Mouse (Mus musculus) embryonic facial prominence, embryonic 12.5 days (tissue): Measurements from ENCODE around the gene Pias3. TPM values are rescaled to one million over a fixed set of nuclear protein-coding genes. Genes with fewer than 3 reads are reported as not detected.

ENCODE experiments used
- ATAC-seq: fragments of 200-750 bp; cut with Nextera tagmentation; 2 replicates; pipeline ENCODE4 v1.8.0; 2017; ENCODE audit not compliant: insufficient number of reproducible peaks, insufficient read depth, low FRiP score, low TSS enrichment
- H3K27ac ChIP-seq: fragments of 300-500 bp; sonication (generic); 2 replicates; pipeline ENCODE4 v1.5.1; 2016; ENCODE audit warnings: mild to moderate bottlenecking
- H3K27me3 ChIP-seq: fragments of 300-500 bp; sonication (generic); 2 replicates; pipeline ENCODE4 v1.6.1; 2016; ENCODE audit warnings: mild to moderate bottlenecking, moderate library complexity
- H3K36me3 ChIP-seq: fragments of 300-500 bp; sonication (generic); 2 replicates; pipeline ENCODE4 v1.6.1; 2016; ENCODE audit warnings: mild to moderate bottlenecking
- H3K4me1 ChIP-seq: fragments of 300-500 bp; sonication (generic); 2 replicates; pipeline ENCODE4 v1.6.1; 2016
- H3K4me2 ChIP-seq: fragments of 300-500 bp; sonication (generic); replicated peaks from 2 replicates; pipeline ENCODE4 v1.6.1; 2016; ENCODE audit warnings: mild to moderate bottlenecking, moderate library complexity
- H3K4me3 ChIP-seq: fragments of 300-500 bp; sonication (generic); 2 replicates; pipeline ENCODE4 v1.5.1; 2016; ENCODE audit warnings: mild to moderate bottlenecking
- H3K9ac ChIP-seq: fragments of 300-500 bp; sonication (generic); 2 replicates; pipeline ENCODE4 v1.6.1; 2016; ENCODE audit warnings: mild to moderate bottlenecking, moderate library complexity
- H3K9me3 ChIP-seq: fragments of 300-500 bp; sonication (generic); 2 replicates; pipeline ENCODE4 v1.6.1; 2016; ENCODE audit warnings: mild to moderate bottlenecking, moderate library complexity
- WGBS: fragments of 180-500 bp; shearing (Covaris S2); methylation state at CpG from one replicate; pipeline ENCODE4 v1.1.7; 2016; 5-methylcytosine and 5-hydroxymethylcytosine counted together
- polyA plus RNA-seq: library from polyadenylated mRNA; unstranded; fragments of >200 nt; fragmentation: Nextera tagmentation; extraction: Ambion mirVana; gene quantifications from 2 replicates; pipeline ENCODE4 v1.2.1, GENCODE M21; 2016

The Pias3 gene
- polyA plus RNA-seq, 1 experiment from 2014 or later: 77.5 TPM

DNA sequence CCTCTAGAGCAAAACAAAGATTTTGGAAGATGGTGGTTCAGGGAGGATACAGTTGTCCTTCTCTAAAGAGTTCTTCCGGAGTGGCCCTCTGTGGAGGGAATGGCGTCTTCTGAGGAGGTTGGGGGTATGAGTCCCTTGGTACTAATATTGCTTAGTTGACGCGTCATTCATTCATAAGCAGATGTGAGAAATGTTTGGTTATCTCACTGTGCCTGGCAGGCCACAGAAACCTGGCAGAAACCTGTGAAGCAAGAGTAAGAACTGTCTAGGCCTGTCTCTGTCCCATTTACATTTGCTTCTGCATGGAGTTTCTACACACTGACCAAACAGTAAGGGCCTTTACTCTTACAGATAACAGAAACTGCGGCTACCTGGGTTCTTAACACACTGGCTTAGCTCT lies 24.7 kb upstream of the Pias3 start:
- H3K9me3 ChIP-seq: no peaks in the 10 kb centered on the region
- H3K9ac ChIP-seq: no peak overlapping the region
- H3K4me3 ChIP-seq: no peak overlapping the region
- no peak for ATAC-seq
- H3K27ac ChIP-seq: no peak overlapping the region
- H3K4me2 ChIP-seq: no peak overlapping the region
- 92% methylated on average over 5 of the region's 5 CpGs for WGBS
- 0 out of 2 replicates have a peak, but pooled peaks cover 3% of the 10 kb centered on the region for H3K27me3 ChIP-seq
- H3K4me1 ChIP-seq: peaks cover 5% of the 10 kb centered on the region
- no peaks in the 10 kb centered on the region for H3K36me3 ChIP-seq

DNA sequence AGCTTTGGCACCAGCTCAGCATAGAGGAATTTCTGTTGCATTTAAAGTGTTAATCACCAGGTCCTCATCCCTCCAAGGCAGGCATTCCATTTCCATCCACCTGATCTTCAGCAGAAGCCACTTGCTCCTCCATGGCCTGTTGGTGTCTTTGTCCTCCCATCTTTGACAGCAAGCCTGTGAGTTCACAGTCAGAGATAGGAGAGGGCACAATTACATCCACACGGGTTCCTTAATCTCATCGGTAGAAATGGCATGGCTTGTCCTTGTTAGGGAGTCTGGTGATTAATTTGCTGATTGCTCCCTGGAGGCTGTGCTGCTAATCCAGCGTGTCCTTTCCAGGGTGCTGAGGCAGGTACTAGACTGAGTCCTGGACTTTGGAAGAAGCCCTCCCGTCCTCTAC lies 22.7 kb upstream of the Pias3 start:
- Histone ChIP-seq H3K4me2 (no peak overlapping the region), H3K36me3 (no peaks in the 10 kb centered on the region), H3K4me1 (peaks cover 5% of the 10 kb centered on the region), H3K4me3 (no peak overlapping the region), H3K27ac (no peak overlapping the region), H3K27me3 (0 out of 2 replicates have a peak, but pooled peaks cover 3% of the 10 kb centered on the region), H3K9ac (no peak overlapping the region), H3K9me3 (no peaks in the 10 kb centered on the region)
- ATAC-seq: no peak
- 62% methylated on average over 4 of the region's 4 CpGs for WGBS

DNA sequence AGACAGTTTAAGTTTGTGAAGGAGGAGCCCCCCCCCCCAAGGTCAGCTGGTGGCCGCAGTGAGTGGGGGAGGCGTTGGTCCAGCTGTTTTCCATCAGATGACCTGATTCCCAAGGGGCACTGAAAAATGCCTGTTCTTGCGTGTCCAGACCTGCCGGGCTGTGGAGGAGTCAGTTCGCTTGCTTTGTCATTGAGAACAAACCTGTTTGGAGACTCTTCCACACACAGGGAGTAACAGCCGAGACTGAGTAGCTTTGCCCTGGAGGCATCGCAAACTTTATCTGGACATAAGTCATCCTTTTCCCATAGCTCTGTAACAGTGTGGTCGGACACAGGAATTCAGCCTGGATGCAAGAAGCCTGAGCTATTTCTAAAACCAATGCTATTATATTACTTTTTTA lies 21.7 kb upstream of the Pias3 start:
- 0 out of 2 replicates have a peak overlapping the region, but pooled peaks have one; percentile 20 for H3K4me2 ChIP-seq
- no peak overlapping the region for H3K4me3 ChIP-seq
- H3K36me3 ChIP-seq: no peaks in the 10 kb centered on the region
- 15% methylated on average over 8 of the region's 8 CpGs for WGBS
- peak overlapping the region; percentile 63 for H3K27ac ChIP-seq
- peaks cover 5% of the 10 kb centered on the region for H3K4me1 ChIP-seq
- H3K9me3 ChIP-seq: no peaks in the 10 kb centered on the region
- ATAC-seq: no peak
- peaks cover 8% of the 10 kb centered on the region; the same call in 1 of the 2 replicates for H3K27me3 ChIP-seq
- no peak overlapping the region for H3K9ac ChIP-seq

DNA sequence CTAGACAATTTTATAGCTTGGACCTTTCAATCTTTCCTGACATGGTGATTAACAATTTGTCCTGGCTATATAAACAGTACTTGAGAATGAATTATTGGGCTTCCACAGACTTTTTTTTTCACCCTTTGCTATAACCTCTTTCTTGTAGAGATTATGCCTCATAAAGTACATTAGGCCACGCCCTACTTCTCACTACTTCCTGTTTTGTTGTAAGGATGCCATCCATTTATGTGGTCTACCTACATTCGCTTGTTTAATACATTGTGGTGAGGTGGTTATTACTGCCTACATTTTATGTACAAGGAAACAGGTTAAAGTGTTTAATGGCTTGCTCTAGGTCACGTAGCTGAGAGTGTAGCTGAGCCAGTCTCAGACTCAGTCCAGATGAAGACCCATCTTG lies 21.0 kb upstream of the Pias3 start:
- Histone ChIP-seq H3K9me3 (no peaks in the 10 kb centered on the region), H3K4me2 (no peak overlapping the region), H3K4me1 (peaks cover 5% of the 10 kb centered on the region), H3K4me3 (no peak overlapping the region), H3K36me3 (no peaks in the 10 kb centered on the region), H3K27ac (no peak overlapping the region), H3K27me3 (peaks cover 13% of the 10 kb centered on the region; the same call in 1 of the 2 replicates), H3K9ac (no peak overlapping the region)
- ATAC-seq: no peak
- WGBS: 84% methylated on average over 3 of the region's 3 CpGs

DNA sequence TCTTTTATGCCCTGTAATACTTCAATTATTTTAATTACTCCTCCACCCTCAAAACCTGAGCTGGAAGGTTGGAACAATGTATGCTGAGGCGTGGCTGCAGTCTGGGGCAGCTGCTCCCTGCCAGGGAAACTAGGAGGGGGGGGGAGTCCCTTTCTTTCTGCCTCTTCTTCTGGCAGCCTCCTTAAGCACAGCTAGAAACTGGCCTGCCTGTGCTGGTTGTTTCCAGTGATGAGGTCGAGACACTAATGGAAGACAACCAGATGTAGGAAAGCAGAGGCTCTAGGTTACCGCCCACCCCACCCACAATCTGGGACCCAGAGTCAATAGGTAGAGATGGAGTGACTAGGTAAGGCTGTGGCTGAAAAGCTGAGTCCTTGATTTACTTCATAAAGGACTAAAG lies 20.5 kb upstream of the Pias3 start:
- H3K9me3 ChIP-seq: no peaks in the 10 kb centered on the region
- peaks cover 13% of the 10 kb centered on the region; the same call in 1 of the 2 replicates for H3K27me3 ChIP-seq
- H3K4me2 ChIP-seq: no peak overlapping the region
- WGBS: 41% methylated on average over 3 of the region's 3 CpGs
- H3K4me3 ChIP-seq: no peak overlapping the region
- no peak overlapping the region for H3K27ac ChIP-seq
- no peak for ATAC-seq
- no peaks in the 10 kb centered on the region for H3K36me3 ChIP-seq
- no peak overlapping the region for H3K9ac ChIP-seq
- H3K4me1 ChIP-seq: peaks cover 5% of the 10 kb centered on the region

DNA sequence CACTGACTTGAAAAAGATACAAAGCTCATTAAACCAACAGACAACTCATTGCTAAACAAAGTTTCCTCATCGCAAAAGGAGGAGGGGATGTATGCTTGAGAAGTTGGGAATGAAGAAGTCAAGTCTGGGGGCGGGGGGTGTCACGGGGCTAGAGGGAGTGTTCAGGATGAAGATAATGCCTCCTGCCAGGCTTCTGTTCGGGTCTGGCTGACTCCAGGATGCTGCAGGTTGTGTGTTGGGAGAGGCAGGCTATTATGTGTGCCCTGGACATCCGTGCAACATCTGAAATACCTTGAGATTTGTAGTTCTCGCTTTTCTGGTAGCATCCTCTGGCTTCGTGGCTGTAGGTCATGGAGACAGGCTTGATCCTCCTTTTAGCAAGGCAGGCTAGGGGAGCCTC lies 17.7 kb upstream of the Pias3 start:
- H3K27me3 ChIP-seq: peaks cover 13% of the 10 kb centered on the region; the same call in 1 of the 2 replicates
- 63% methylated on average over 7 of the region's 7 CpGs for WGBS
- H3K9ac ChIP-seq: no peak overlapping the region
- no peak overlapping the region for H3K27ac ChIP-seq
- no peaks in the 10 kb centered on the region for H3K9me3 ChIP-seq
- H3K4me3 ChIP-seq: no peak overlapping the region
- no peaks in the 10 kb centered on the region for H3K36me3 ChIP-seq
- no peak for ATAC-seq
- H3K4me2 ChIP-seq: no peak overlapping the region
- peaks cover 5% of the 10 kb centered on the region for H3K4me1 ChIP-seq

DNA sequence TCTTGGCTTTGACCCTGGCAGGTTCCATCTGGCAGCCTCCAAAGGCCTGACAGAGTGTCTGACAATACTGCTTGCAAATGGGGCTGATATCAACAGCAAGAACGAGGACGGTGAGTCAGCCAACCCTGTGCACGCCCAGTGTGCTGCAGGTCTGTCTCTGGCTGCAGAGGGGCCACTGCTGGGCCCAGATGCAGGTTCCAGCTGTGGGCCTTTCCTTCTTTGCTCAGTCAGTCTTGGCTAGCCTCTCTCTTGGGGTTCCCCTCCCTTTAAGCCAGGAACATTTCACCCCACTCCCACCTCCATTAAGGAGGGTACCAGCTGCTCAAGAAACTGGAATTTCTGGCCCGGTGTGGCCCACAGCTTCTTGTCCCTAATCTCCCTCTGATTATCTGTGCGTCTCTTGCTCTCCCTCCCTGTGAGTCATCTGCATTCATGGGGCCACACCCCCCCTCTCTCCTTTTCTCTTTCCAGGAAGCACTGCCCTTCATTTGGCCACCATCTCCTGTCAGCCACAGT lies 17.0 kb upstream of the Pias3 start:
- no peak for ATAC-seq
- H3K27me3 ChIP-seq: peaks cover 20% of the 10 kb centered on the region; the same call in 1 of the 2 replicates
- WGBS: 31% methylated on average over 5 of the region's 5 CpGs

DNA sequence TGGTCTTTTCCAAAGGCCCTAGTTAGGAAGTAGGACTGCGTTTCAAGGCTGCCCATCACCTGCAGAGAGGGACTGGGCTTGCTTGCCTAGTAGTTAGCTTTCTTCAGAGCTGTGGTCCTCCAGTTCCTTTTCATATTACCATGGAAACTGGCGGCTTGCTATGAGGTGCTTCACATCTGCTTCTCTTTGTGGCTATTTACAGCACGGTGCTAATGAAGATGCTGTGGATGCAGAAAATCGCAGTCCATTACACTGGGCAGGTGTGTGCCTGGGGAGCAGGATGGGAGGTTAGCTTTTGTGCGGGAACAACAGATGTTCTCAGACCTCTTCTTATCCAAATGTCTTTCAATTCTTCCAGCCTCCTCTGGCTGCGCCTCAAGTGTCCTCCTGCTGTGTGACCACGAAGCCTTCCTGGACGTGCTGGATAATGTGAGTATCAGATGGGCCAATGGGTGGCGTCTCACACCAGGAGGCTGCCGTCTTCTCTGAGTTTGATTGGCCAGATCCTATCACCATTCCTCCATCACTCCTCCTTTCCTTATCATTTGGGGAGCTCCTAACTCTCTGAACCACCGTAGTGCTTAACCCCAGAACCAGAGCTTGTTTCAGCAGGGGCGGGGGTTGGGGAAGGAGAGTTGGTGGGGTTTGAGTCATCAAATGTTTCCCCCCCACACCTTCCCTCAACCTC lies 15.8 kb upstream of the Pias3 start:
- WGBS: 25% methylated on average over 12 of the region's 12 CpGs
- Histone ChIP-seq H3K36me3 (no peaks in the 10 kb centered on the region), H3K27me3 (peaks cover 22% of the 10 kb centered on the region; the same call in 1 of the 2 replicates), H3K4me1 (0 out of 2 replicates have a peak, but pooled peaks cover 3% of the 10 kb centered on the region), H3K27ac (no peak overlapping the region), H3K9ac (no peak overlapping the region), H3K9me3 (no peaks in the 10 kb centered on the region), H3K4me2 (no peak overlapping the region), H3K4me3 (no peak overlapping the region)
- ATAC-seq: no peak

More for the DNA sequence above, 17.0 kb upstream of the Pias3 start:
- no peaks in the 10 kb centered on the region for H3K9me3 ChIP-seq
- H3K36me3 ChIP-seq: no peaks in the 10 kb centered on the region
- H3K4me3 ChIP-seq: no peak overlapping the region
- H3K4me1 ChIP-seq: peaks cover 3% of the 10 kb centered on the region
- H3K9ac ChIP-seq: no peak overlapping the region
- no peak overlapping the region for H3K27ac ChIP-seq
- H3K4me2 ChIP-seq: no peak overlapping the region

DNA sequence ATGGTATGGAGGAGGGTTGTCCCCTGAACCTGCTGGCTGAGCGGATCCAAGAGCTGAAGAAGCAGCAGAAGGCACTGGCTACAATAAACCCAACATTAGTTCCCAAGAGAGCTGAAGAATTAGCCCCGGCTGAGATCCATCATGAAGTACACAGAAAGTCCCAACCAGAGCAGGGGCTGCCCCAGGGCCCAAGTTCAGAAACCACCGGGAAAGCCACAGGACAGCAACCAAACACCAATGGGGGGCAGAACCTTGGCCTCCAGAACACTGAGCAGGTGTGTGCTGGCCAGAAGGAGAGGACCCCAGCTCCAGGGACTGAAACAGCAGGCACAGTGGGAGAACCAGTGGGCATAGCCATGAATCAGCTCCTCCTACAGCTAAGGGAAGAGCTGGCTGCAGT lies 12.7 kb upstream of the Pias3 start:
- H3K27ac ChIP-seq: no peak overlapping the region
- H3K36me3 ChIP-seq: no peaks in the 10 kb centered on the region
- H3K27me3 ChIP-seq: peaks cover 22% of the 10 kb centered on the region; the same call in 1 of the 2 replicates
- H3K4me2 ChIP-seq: no peak overlapping the region
- H3K9me3 ChIP-seq: no peaks in the 10 kb centered on the region
- H3K4me1 ChIP-seq: 0 out of 2 replicates have a peak, but pooled peaks cover 3% of the 10 kb centered on the region
- 80% methylated on average over 3 of the region's 3 CpGs for WGBS
- ATAC-seq: no peak
- H3K4me3 ChIP-seq: no peak overlapping the region
- H3K9ac ChIP-seq: no peak overlapping the region

DNA sequence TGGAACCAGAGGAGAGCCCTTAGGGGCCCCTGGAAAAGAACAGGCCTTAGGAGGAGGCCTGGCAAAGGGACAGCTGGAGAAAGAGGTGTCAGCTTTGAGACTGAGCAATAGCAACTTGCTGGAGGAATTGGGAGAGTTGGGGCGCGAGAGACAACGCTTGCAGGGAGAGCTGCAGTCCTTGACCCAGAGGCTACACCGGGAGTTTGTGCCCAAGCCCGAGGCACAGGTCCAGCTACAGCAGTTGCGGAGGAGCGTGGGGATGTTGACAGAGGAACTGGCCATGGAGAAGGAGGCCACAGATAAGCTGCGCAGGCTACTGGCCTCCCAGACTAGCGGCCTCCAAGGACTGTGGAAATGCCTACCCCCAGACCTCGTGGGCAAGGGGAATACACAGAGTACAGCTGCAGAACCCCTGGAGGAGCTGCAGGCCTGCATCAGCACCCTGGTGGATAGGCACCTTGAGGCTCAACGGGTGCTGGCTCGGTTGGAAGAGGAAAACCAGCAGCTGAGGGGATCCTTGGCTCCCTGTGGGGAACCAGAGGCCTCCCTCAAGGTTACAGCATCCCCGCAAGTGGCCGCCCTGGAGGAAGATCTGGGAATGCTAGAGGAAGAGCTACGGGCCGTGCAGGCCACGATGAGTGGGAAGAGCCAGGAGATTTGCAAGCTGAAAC lies 11.9 kb upstream of the Pias3 start:
- Histone ChIP-seq H3K27ac (no peak overlapping the region), H3K4me3 (0 out of 2 replicates have a peak overlapping the region, but pooled peaks have one; percentile 17), H3K4me2 (peak overlapping the region; percentile 44), H3K36me3 (no peaks in the 10 kb centered on the region), H3K27me3 (peaks cover 19% of the 10 kb centered on the region; the same call in 1 of the 2 replicates), H3K9ac (0 out of 2 replicates have a peak overlapping the region, but pooled peaks have one; percentile 24), H3K4me1 (0 out of 2 replicates have a peak, but pooled peaks cover 3% of the 10 kb centered on the region), H3K9me3 (no peaks in the 10 kb centered on the region)
- no peak for ATAC-seq
- 54% methylated on average over 17 of the region's 17 CpGs for WGBS

DNA sequence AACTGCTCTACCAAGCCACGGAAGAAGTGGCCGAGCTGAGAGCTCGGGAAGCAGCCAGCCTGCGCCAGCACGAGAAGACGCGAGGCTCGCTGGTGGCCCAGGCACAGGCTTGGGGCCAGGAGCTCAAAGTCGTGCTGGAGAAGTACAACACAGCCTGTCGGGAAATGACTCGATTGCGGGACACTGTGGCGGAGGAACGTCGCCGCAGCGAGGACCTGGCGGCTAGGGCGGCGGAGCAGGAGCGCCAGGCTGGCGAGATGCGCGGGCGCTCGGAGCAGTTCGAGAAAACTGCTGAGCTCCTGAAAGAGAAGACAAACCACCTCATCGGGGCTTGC lies 11.4 kb upstream of the Pias3 start:
- no peaks in the 10 kb centered on the region for H3K9me3 ChIP-seq
- ATAC-seq: no peak
- 0 out of 2 replicates have a peak overlapping the region, but pooled peaks have one; percentile 24 for H3K9ac ChIP-seq
- H3K4me1 ChIP-seq: 0 out of 2 replicates have a peak, but pooled peaks cover 3% of the 10 kb centered on the region
- 0 out of 2 replicates have a peak, but pooled peaks cover 14% of the 10 kb centered on the region for H3K27me3 ChIP-seq
- peak overlapping the region; percentile 44 for H3K4me2 ChIP-seq
- no peak overlapping the region for H3K27ac ChIP-seq
- 31% methylated on average over 28 of the region's 28 CpGs for WGBS
- H3K4me3 ChIP-seq: 0 out of 2 replicates have a peak overlapping the region, but pooled peaks have one; percentile 17
- H3K36me3 ChIP-seq: no peaks in the 10 kb centered on the region
